Mouse (Mus musculus) CH12.LX (cell line): ENCODE data around the gene Ccz1.

Experiments used
- CTCF ChIP-seq, 2 experiments: IDR thresholded peaks in 1 of 2; conservative IDR thresholded peaks in 1 of 2; 2 replicates each; pipeline ENCODE4 v1.5.1; 2011 to 2012; ENCODE audit warnings: low read depth in 2 of 2, low read length in 2 of 2, improper control_type of control experiment in 1 of 2, inconsistent platforms in 1 of 2, mild to moderate bottlenecking in 1 of 2, moderate library complexity in 1 of 2
- E2F4 ChIP-seq: IDR thresholded peaks from 2 replicates; pipeline ENCODE4 v1.6.1; 2011; ENCODE audit warnings: low read depth, low read length, improper control_type of control experiment; ENCODE audit not compliant: insufficient replicate concordance
- UBTF ChIP-seq: IDR thresholded peaks from 2 replicates; pipeline ENCODE4 v1.6.1; 2012; ENCODE audit warnings: low read depth, mild to moderate bottlenecking, inconsistent platforms, low read length, improper control_type of control experiment, moderate library complexity

DNA sequence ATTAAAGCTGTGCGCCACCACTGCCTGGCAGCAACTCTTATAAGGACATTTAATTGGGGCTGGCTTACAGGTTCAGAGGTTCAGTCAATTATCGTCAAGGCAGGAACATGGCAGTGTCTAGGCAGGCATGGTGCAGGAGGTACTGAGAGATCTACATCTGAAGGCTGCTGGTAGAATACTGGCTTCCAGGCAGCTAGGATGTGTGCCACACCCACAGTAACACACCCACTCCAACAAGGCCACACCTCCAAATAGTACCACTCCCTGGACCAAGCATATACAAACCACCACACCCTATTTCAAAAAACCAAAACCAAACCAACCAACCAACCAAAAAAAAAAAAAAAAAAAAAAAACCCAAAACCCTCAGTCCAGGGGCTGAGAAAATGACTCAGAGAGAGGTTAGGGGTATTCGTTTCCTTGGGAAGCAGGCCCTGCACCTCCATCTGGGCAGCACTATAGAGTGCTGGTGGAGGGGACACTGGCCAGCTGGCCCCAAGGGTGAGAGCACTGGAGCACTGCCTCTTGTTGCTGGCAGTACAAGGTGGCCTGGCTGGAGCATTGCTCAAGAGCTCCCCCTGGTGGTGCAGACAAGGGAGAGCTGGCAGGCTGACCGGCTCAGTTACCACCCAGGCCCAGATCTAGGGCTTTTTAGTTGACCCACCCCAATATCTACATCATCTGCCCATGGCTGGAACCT, 39.6 kb downstream of the Ccz1 start:
- peak; percentile 66 to 87 for TF ChIP-seq CTCF (conservative IDR thresholded peaks at IDR 0.05 in 1 of 2, IDR thresholded peaks at IDR 0.05 in 1 of 2; ENCODE audit: low read depth in 2 of 2, low read length in 2 of 2)
- TF ChIP-seq E2F4: no peak
- no peak for TF ChIP-seq UBTF
